Mouse (Mus musculus) cerebellum, postnatal 10 days (tissue): ENCODE results near the gene Pnlip.

Experiments
- DNase-seq, 2 experiments: peaks; one replicate each; pipeline ENCODE4 v3.0.0; 2021; ENCODE audit warnings: mixed read lengths in 2 of 2

The Pnlip gene

GRCm38 (mm10) chr19:58727756-58728155 is 75.5 kb downstream of the Pnlip start:
- DNase-seq = no peak

- DNase-seq = peak; percentile 9 to 13
Observed at GRCm38 (mm10) chr19:58728445-58729031, 76.2 kb downstream of the Pnlip start, which contains the start of gene Pnliprp1. TSS of gene Pnliprp1 (plus strand) at chr19:58728887.
